Mouse (Mus musculus): Measurements from ENCODE around the gene Zbtb25.
A peak's percentile ranks its signal among the peaks of the same experiment; 100 is the strongest.

The Zbtb25 gene

DNA sequence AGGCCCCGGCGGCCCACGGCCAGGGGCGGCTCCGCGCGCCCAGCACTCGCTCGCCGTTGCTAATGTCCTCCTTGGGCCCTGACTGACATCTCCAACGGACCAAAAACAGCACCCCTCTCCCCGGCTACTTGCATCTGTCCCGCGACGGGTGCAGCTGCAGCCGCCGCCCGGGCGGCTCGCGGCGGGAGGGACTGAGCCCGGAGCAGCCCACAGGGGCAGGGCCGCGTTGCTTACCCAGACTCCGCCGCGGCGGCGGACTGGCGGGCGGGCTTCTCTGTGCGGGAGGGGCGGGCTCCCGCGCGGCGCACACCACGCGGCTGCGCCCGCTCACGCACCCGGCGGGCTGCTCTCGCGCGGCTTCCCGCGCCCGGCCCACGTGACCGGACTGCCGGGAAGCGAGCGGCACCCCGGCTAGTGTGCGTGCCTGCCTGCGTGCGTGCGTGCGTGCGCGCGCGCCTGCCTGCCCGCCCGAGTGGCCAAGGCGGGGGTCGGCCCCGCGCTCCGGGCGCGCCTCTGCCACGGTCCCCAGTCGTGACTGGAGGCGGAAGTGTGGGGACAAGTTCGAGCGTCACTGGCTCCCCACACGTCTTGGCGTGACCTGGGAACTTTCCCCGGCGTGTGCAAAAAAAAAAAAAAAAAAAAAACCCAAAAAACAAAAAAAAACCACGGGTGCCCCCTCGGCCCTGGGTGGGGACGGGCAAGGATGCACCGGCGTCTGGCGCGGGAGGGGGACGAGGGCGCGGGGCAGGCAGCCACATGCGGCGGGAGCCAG, at the start of gene Zbtb25:
Gene Zbtb25 (minus strand): TSS at position 397 of the 772 bp plus-strand sequence.
- DNase-seq (ENCODE audit: low read depth) = peak; percentile 88

DNA sequence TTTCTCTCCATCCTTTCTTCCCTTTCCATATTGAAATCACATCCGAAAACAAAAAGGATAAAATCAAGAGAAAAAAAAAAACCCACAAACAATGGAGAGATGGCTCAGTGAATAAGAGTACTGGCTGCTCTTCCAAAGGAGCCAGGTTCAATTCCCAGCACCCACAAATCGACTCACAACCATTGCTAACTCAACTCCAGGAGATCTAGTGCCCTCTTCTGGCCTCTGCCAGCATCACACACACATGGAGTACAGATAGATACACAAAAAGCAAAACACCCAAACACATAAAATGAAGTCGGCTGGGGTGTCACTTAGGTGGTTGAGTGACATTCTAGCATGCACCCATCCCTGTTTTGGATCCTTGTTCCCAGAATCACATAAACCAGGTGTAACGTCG, 48.9 kb upstream of the Zbtb25 start:
- no peak for DNase-seq (ENCODE audit: low read depth)

DNA sequence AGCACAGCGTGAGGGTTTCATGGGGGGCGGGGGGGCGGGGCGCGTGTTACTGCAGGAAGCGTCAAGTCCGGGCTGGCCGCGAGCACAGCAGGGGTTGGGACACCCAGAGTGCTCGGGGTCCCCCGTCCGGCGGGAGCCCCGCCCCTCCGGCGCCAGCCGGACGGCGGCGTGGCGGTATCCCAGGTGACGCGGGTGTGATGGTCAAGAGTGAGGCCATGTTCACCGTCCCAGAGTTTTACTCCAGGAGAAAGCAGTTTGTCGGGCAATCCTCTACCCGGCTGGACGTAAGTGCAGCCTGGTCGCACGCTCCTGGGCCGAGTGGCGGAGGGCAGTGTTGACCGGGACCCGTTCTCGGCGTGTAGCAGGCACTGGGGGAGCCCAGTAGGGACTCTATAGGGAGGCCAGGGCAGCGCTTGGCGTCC, 48.0 kb upstream of the Zbtb25 start, which contains the start of gene Ppp1r36:
Gene Ppp1r36 (plus strand): TSS at position 106 of the 422 bp plus-strand sequence.
- no peak for DNase-seq (ENCODE audit: low read depth)

DNA sequence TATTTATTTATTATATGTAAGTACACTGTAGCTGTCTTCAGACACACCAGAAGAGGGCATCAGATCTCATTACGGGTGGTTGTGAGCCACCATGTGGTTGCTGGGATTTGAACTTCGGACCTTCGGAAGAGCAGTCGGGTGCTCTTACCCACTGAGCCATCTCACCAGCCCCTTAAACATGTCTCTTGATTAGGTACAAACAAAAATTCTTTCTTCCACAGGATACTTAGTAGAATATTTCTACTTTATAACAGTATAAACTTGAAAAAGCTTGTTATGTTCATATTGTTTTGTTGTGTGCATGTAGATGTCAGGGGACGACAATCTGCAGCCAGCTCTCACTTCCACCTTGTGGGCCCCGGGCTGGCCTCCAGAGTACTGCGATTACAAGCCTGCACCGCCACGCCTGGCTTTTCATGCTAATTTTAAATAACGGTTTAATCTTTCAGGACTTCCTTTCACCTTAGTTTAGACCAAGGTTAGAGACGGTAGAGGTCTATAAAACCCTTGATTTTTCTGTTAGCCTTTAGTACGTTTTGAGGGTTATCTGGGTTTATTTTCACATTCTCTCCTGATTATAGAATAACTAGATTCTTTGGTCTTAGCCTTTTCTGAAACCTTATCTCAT, 46.1 kb upstream of the Zbtb25 start:
- DNase-seq (ENCODE audit: low read depth) = no peak

DNA sequence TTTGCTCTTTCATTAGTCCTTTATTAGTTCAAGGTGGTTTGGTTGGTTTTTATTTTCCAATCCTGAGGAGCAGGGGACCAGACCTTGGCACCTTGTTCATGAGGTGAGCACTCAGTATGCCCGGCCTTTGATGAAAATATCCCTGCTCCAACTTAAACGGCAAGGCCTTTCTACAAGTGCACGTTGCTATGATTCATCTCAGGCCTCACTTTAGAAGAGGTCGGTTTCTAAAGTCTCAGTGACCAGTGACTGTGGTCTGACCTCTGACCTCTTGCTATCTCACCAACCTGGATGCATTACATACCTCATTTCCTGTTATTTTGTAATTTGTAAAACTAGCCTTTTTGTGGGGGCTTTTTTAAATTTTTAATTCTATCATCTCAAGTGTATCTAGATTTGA, 39.8 kb upstream of the Zbtb25 start:
- DNase-seq (ENCODE audit: low read depth) = no peak

DNA sequence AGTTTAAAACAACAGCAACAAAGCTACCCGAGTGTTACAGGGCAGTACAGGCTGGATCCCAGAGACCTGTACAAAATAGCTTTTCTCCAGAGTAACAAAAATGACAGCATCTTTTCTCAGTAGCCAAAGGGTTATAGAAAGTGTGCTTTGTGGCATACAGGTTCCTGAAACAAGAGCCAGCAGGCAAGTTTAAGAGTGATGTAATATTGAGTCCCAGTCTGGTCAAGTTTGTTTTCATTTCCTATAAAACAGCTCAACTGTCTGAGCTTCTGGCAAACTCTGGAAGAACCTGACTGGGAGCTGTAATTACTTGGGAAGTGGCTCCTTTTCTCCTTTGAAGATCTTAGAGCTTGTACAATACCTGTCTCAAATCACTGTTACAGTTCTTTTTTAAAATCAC, 37.8 kb upstream of the Zbtb25 start:
- no peak for DNase-seq (ENCODE audit: low read depth)

DNA sequence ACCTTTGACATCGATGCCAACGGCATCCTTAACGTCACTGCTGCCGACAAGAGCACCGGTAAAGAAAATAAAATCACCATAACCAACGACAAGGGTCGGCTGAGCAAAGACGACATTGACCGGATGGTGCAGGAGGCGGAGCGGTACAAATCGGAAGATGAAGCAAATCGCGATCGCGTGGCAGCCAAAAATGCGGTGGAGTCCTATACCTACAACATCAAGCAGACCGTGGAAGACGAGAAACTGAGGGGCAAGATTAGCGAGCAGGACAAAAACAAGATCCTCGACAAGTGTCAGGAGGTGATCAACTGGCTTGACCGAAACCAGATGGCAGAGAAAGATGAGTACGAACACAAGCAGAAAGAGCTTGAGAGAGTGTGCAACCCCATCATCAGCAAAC, 36.6 kb upstream of the Zbtb25 start:
- no peak for DNase-seq (ENCODE audit: low read depth)

DNA sequence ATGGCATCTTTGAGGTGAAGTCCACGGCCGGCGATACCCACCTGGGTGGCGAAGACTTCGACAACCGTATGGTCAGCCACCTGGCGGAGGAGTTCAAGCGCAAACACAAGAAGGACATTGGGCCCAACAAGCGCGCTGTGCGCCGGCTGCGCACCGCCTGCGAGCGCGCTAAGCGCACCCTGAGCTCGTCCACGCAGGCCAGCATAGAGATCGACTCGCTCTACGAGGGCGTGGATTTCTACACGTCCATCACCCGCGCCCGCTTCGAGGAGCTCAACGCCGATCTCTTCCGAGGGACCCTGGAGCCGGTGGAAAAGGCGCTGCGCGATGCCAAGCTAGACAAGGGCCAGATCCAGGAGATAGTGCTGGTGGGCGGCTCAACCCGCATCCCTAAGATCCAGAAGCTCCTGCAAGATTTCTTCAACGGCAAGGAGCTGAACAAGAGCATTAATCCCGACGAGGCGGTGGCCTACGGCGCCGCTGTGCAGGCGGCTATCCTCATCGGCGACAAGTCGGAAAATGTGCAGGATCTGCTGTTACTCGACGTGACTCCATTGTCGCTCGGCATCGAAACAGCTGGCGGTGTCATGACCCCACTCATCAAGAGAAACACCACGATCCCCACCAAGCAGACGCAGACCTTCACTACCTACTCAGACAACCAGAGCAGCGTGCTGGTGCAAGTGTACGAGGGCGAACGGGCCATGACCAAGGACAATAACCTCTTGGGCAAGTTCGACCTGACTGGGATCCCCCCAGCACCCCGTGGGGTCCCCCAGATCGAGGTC, 36.0 kb upstream of the Zbtb25 start:
- DNase-seq (ENCODE audit: low read depth) = peak; percentile 60

DNA sequence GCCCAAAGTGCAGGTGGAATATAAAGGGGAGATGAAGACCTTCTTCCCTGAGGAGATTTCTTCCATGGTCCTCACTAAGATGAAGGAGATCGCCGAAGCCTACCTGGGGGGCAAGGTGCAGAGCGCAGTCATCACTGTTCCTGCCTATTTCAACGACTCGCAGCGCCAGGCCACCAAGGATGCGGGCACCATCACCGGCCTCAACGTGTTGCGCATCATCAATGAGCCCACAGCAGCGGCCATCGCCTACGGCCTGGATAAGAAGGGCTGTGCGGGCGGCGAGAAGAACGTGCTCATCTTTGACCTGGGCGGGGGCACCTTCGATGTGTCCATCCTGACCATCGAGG, 35.4 kb upstream of the Zbtb25 start:
- no peak for DNase-seq (ENCODE audit: low read depth)

DNA sequence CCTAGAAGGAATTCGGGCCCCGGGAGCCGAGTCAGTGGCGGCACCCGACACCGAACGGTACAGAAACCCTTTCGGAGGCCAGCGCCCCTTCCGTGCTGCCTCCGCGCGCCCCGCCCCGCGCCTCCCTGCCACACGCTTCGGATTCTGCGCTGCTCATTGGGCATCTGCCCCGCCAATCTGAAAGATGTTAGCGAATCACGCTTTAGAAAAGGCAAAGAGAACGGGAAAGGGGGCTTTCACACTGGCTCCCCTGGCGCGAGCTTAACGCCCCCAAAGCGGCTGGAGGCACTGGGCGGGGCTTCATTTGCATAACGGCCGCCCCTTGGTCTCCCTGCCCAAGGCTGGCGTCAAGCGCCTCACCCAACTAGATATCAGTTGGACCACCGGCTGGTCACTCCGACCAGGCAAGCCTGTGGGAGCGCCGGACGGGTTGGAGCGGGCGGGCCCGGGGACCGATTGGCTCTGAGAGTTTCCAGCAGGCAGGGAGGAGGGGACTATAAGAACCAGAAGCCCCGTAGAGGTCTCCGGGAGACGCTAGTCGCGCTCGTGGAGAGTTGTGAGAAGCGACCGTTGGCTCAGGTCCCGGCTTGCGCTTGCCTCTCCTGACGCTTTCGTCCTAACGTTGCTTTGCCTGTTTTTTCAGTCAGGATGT, 34.6 kb upstream of the Zbtb25 start, which contains the start of gene Hspa2:
Gene Hspa2 (plus strand): TSS at position 291 of the 652 bp plus-strand sequence.
- DNase-seq (ENCODE audit: low read depth) = peak; percentile 97

DNA sequence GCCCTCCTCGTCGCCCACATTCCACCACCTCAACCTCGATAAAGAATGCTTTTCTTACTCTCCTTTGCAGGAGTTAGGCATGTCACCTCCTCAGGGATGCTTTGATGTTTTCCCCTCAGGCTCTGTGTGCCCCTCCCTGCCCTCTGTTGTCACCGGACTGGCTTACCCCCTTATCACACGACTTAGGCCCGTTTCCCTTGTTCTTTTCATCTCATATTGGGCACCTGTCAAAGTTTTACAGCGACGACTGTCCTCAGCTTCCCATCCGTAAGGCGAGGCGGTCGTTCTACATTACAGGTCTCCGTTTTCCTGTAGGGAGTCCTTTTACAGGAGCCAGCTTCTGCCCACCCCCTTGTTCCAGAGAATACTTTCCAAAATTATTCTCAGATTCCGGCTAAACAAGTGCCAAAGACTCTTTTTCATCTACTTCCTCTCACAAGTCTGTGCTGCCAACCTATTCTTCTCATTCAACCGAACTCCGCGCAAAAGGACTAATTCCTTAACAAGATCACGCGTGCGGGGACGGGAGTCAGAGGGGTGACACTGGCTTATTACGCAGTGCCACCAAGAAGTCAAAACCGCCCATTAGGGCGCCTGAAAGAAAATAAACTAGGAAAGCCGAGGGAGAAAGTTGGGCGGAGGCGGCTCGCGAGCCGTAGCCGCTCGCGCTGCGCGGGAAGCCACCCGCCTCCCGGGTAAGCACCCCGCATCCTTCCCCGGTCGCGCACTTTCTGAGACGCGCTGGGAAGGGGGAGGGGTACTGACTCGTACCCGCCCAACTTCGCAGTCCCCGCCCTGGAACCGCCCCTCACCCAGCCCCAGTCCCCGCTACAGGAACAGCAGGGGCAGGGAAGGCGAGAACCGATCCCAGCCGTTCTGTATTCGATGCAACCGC, 33.8 kb upstream of the Zbtb25 start:
- no peak for DNase-seq (ENCODE audit: low read depth)

DNA sequence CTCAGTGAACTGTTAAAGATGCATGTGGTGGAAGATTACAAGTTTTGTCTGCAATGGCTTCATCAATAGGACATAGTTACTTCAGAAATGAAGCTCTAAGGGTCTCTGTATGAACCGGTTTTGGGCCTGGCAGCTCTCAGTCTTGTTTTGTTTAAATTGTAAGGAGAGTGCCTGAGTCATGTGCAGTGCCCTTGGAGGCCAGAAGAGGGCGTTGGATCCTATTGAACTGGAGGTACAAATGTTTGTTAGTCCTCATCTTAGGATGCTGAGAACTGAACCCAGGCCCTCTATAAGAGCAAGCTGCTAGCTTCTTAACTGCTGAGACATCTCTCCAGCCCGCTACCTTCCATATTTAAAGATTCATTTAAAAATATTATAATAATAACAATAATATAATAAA, 32.3 kb upstream of the Zbtb25 start:
- peak; percentile 50 for DNase-seq (ENCODE audit: low read depth)

DNA sequence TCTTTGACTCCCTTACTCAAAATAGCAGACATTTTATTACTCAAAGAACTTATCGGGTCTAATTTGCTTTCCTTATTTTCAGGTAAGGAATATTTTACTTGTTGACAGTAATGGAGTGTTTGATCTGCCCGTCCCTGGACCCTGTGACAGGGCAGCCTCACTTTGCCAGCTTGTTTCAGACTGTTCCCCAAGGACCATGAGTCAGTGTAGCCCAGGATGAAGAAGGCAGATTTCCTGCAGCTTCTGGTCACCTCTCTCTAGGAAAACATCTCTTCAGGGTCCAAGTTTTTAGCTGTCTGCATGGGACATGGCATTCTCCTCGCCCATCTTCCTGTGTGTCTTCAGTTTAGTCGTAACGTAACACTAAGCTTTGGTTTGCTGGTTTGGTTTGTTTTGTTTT, 27.9 kb upstream of the Zbtb25 start:
- no peak for DNase-seq (ENCODE audit: low read depth)

DNA sequence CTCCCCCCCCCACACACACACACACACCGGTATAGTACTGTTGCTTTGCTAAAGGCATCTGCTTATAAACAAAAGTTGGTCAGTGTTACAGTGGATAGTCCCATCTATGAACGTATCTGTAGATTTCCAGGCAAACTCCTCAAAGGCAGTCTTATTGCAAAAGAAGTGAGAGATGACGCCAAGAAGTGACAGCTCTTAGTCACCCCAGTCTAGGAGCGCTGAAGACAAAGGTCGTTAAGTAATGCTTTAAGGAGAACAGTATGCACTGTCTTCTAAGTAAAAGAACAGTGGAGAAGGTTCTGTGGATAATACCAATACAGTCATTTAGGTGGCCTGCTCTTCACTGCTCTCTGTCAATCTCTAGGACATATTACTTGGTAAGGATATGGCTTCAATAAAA, 23.6 kb upstream of the Zbtb25 start:
- DNase-seq (ENCODE audit: low read depth) = no peak

DNA sequence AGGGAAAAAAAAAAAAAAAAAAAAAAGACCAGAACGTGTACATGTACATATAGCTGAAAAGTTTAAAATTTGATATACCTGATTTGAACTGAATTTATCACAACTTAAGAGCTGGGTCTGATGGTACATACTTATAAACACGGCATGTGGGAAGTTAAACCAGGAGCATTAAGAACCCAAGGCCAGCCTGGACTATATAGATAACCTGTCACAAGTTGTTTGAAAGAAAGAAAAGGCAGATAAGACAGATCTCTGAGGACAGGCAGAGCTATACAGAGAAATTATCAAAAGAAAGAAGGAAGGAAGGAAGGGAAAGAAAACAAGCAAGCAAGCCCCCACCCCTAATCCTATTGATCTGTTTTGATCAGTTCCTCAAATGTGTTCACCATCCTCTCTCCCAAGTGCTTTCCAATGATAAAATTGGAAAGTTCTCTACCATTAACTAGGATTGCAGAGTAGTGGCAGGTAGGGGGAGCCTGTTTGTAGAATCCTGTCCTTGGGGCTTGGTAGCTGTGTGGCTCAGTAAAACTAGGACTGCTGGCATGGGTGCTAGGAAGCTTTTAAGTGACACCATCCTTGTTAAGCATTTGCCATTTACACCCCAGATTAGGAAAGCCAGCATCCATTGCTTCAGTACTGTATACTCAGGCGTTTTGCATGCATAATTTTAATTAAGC, 22.3 kb upstream of the Zbtb25 start:
- no peak for DNase-seq (ENCODE audit: low read depth)

DNA sequence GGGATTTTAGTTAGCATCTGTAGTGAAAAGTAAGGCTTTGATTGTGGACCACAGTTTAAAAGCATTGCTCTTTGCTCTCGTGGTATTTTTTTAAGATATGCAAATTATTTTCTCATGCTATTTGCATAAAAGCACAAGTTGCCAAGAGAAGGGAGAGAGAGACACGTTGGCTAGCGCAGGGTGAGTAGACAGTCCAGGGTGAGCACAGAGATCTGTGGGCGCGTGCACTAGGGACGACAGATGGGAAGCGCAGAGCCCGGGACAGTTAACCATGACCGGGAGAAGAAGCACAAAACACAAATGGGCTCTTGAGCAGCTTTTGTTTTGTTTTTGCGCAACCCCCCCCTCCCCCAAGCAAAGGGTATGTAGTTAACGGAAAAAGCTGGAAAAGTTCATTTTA, 19.4 kb upstream of the Zbtb25 start:
- no peak for DNase-seq (ENCODE audit: low read depth)

DNA sequence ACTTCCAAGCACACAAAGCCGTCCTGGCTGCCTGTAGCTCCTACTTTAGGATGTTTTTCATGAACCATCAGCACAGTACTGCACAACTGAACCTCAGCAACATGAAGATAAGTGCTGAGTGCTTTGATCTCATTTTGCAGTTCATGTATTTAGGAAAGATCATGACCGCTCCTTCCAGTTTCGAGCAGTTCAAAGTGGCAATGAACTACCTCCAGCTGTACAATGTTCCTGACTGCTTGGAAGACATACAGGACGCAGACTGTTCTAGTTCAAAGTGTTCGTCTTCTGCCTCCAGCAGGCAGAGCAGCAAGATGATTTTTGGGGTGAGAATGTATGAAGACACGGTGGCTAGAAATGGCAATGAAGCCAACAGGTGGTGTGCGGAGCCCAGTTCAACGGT, 15.9 kb upstream of the Zbtb25 start:
- no peak for DNase-seq (ENCODE audit: low read depth)

DNA sequence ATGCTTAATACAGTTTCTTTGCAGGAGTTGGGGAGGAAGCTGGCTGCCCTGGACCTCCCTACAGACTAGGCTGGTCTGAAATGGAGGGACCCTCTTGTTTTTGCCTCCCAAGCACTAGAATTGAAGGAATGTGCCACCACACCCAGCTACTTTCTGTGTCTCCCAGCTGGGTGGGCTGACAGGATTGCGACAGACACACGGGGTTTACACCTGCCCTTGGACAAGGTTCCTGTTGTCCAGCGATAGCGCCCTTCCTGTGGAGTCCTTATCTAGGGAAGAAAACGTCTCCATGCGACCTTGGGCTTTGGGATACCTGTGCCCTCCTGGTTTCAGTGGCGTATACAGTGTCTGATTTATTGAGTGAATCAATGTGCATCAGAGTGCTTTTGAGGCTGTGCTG, 10.7 kb upstream of the Zbtb25 start:
- DNase-seq (ENCODE audit: low read depth) = no peak

DNA sequence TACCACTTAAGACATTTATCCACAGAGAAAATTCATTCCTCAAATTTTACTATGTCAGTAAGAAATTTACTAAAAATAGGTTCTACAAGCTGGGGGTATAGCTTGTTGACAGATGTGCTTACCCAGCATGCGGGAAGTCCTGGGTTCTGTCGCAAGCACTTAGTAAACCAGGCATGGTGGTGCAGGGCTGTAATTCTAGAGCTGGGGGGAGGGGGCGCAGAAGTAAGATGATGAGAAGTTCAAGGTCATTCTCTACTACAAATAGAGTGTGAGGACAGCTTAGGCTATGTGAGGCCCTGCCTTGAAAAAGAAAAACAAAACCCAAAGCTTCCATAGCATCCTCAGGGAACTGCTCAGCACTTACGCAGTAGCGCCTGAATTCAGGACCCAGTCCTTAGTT, 9.2 kb upstream of the Zbtb25 start:
- DNase-seq (ENCODE audit: low read depth) = no peak

DNA sequence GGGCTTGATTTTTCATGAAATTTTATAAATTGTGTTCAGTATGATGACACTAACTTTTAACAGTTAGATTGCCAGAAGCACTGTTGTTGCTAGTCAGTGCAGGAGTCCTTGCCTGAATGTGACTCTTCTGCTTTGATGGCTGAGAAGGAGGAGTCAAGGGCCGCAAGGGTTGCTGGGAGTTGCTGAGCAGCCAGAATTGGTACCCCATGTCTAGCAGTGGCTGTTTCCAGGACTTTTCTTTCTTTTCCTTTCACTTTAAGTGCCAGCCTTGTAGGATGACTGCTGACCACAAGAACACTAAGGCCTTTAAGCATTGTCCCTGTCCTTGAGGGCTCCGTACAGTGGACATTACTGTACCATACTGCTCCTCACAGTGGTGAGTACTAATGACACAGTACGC, 8.3 kb upstream of the Zbtb25 start:
- DNase-seq (ENCODE audit: low read depth) = no peak

DNA sequence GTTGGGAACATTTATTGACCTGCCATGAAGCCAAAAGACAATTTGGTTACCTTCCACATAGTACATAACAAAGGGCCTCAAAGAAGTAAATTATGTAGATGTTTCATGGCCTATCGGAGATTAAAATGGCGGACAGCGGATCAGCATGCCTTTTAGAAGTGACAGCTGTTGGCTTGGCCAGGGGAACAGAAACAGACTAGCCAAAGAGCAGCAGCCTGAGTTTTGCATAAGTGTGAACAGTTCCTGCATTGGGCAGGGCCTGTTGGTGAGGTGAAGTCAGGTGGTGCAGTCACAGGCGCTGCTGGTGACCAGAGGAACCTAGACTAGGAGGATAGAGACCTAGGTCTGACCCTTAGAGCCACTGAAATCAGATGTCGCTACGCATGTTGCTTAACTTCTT, 7.7 kb upstream of the Zbtb25 start:
- DNase-seq (ENCODE audit: low read depth) = no peak

Measured in naive thymus-derived CD4-positive, alpha-beta T cell, adult 2 months (primary cell).